Mouse (Mus musculus): ENCODE data around the gene Sik2. TPM values are rescaled to one million over a fixed set of nuclear protein-coding genes. Genes with fewer than 3 reads are reported as not detected.

Gene Sik2
- total and polyA plus RNA-seq, 2 experiments = 6.3 to 8.7 TPM

GRCm38 (mm10) chr9:50868182-50868581 lies 140.7 kb downstream of the Sik2 start:
- no peak for DNase-seq (ENCODE audit: extremely low read depth, low read depth, low spot score)
- Histone ChIP-seq H3K79me2 (ENCODE audit: control insufficient read depth, insufficient read depth, low read length) (no peaks in the 10 kb centered on the region), H3K4me3 (ENCODE audit: insufficient read depth, low read depth, low read length) (no peak overlapping the region), H3K27ac (replicated peaks; ENCODE audit: insufficient read depth, low read depth, low read length) (no peak overlapping the region), H3K36me3 (ENCODE audit: control insufficient read depth, insufficient read depth, low read length) (peaks cover 31% of the 10 kb centered on the region), H3K9ac (ENCODE audit: low read depth, low read length) (no peak overlapping the region), H3K4me1 (ENCODE audit: control insufficient read depth, insufficient read depth, low read length) (no peaks in the 10 kb centered on the region), H3K27me3 (ENCODE audit: control insufficient read depth, insufficient read depth, low read length) (no peaks in the 10 kb centered on the region)
- WGBS = 75% methylated on average over 2 of the region's 2 CpGs
- TF ChIP-seq CTCF (IDR thresholded peaks at IDR 0.05; ENCODE audit: low read depth, low read length) = no peak

- H3K4me3 ChIP-seq (ENCODE audit: insufficient read depth, low read depth, low read length) = no peak overlapping the region
- no peak overlapping the region for H3K9ac ChIP-seq (ENCODE audit: low read depth, low read length)
- WGBS = 95% methylated on average over 6 of the region's 6 CpGs
- no peak overlapping the region for H3K27ac ChIP-seq (replicated peaks; ENCODE audit: insufficient read depth, low read depth, low read length)
- H3K79me2 ChIP-seq (ENCODE audit: control insufficient read depth, insufficient read depth, low read length) = no peaks in the 10 kb centered on the region
- no peaks in the 10 kb centered on the region for H3K4me1 ChIP-seq (ENCODE audit: control insufficient read depth, insufficient read depth, low read length)
- peaks cover 38% of the 10 kb centered on the region for H3K36me3 ChIP-seq (ENCODE audit: control insufficient read depth, insufficient read depth, low read length)
- TF ChIP-seq CTCF (IDR thresholded peaks at IDR 0.05; ENCODE audit: low read depth, low read length) (no peak), POLR2A (IDR thresholded peaks at IDR 0.05; ENCODE audit: extremely low read depth, insufficient read depth, low read length) (no peak)
- H3K27me3 ChIP-seq (ENCODE audit: control insufficient read depth, insufficient read depth, low read length) = no peaks in the 10 kb centered on the region
- DNase-seq (ENCODE audit: extremely low read depth, low read depth, low spot score) = no peak
Observed at GRCm38 (mm10) chr9:50867015-50867414, 141.9 kb downstream of the Sik2 start.

- Histone ChIP-seq H3K4me3 (ENCODE audit: insufficient read depth, low read depth, low read length) (no peak overlapping the region), H3K9ac (ENCODE audit: low read depth, low read length) (no peak overlapping the region), H3K36me3 (ENCODE audit: control insufficient read depth, insufficient read depth, low read length) (peaks cover 38% of the 10 kb centered on the region), H3K4me1 (ENCODE audit: control insufficient read depth, insufficient read depth, low read length) (no peaks in the 10 kb centered on the region), H3K79me2 (ENCODE audit: control insufficient read depth, insufficient read depth, low read length) (no peaks in the 10 kb centered on the region), H3K27me3 (ENCODE audit: control insufficient read depth, insufficient read depth, low read length) (no peaks in the 10 kb centered on the region), H3K27ac (replicated peaks; ENCODE audit: insufficient read depth, low read depth, low read length) (no peak overlapping the region)
- TF ChIP-seq CTCF (IDR thresholded peaks at IDR 0.05; ENCODE audit: low read depth, low read length) (no peak), POLR2A (IDR thresholded peaks at IDR 0.05; ENCODE audit: extremely low read depth, insufficient read depth, low read length) (no peak)
- 78% methylated on average over 8 of the region's 8 CpGs for WGBS
- no peak for DNase-seq (ENCODE audit: extremely low read depth, low read depth, low spot score)
Observed at GRCm38 (mm10) chr9:50865803-50866202, 143.1 kb downstream of the Sik2 start.

- H3K36me3 ChIP-seq (ENCODE audit: control insufficient read depth, insufficient read depth, low read length) = peaks cover 32% of the 10 kb centered on the region
- 90% methylated on average over 5 of the region's 5 CpGs for WGBS
- TF ChIP-seq CTCF (IDR thresholded peaks at IDR 0.05; ENCODE audit: low read depth, low read length) = no peak
Observed at GRCm38 (mm10) chr9:50864877-50865276, 144.0 kb downstream of the Sik2 start.

GRCm38 (mm10) chr9:50863824-50864223 lies 145.0 kb downstream of the Sik2 start:
- H3K36me3 ChIP-seq (ENCODE audit: control insufficient read depth, insufficient read depth, low read length) = peaks cover 31% of the 10 kb centered on the region

More at GRCm38 (mm10) chr9:50864877-50865276, 144.0 kb downstream of the Sik2 start:
- Histone ChIP-seq H3K79me2 (ENCODE audit: control insufficient read depth, insufficient read depth, low read length) (no peaks in the 10 kb centered on the region), H3K4me3 (ENCODE audit: insufficient read depth, low read depth, low read length) (no peak overlapping the region), H3K27ac (replicated peaks; ENCODE audit: insufficient read depth, low read depth, low read length) (no peak overlapping the region), H3K9ac (ENCODE audit: low read depth, low read length) (no peak overlapping the region), H3K27me3 (ENCODE audit: control insufficient read depth, insufficient read depth, low read length) (no peaks in the 10 kb centered on the region), H3K4me1 (ENCODE audit: control insufficient read depth, insufficient read depth, low read length) (no peaks in the 10 kb centered on the region)
- no peak for DNase-seq (ENCODE audit: extremely low read depth, low read depth, low spot score)

GRCm38 (mm10) chr9:50861119-50861839 lies 147.6 kb downstream of the Sik2 start:
- Histone ChIP-seq H3K4me1 (ENCODE audit: control insufficient read depth, insufficient read depth, low read length) (no peaks in the 10 kb centered on the region), H3K36me3 (ENCODE audit: control insufficient read depth, insufficient read depth, low read length) (peaks cover 21% of the 10 kb centered on the region), H3K27ac (replicated peaks; ENCODE audit: insufficient read depth, low read depth, low read length) (no peak overlapping the region), H3K9ac (ENCODE audit: low read depth, low read length) (no peak overlapping the region), H3K4me3 (ENCODE audit: insufficient read depth, low read depth, low read length) (no peak overlapping the region), H3K79me2 (ENCODE audit: control insufficient read depth, insufficient read depth, low read length) (peaks cover 5% of the 10 kb centered on the region; the same call in 1 of the 2 replicates), H3K27me3 (ENCODE audit: control insufficient read depth, insufficient read depth, low read length) (no peaks in the 10 kb centered on the region)
- WGBS = 94% methylated on average over 18 of the region's 18 CpGs
- TF ChIP-seq POLR2A (IDR thresholded peaks at IDR 0.05; ENCODE audit: extremely low read depth, insufficient read depth, low read length) (no peak), CTCF (IDR thresholded peaks at IDR 0.05; ENCODE audit: low read depth, low read length) (no peak)
- no peak for DNase-seq (ENCODE audit: extremely low read depth, low read depth, low spot score)

More at GRCm38 (mm10) chr9:50863824-50864223, 145.0 kb downstream of the Sik2 start:
- H3K27me3 ChIP-seq (ENCODE audit: control insufficient read depth, insufficient read depth, low read length) = no peaks in the 10 kb centered on the region
- WGBS = 80% methylated on average over 4 of the region's 4 CpGs
- TF ChIP-seq POLR2A (IDR thresholded peaks at IDR 0.05; ENCODE audit: extremely low read depth, insufficient read depth, low read length) = no peak
- no peak for TF ChIP-seq CTCF (IDR thresholded peaks at IDR 0.05; ENCODE audit: low read depth, low read length)
- H3K27ac ChIP-seq (replicated peaks; ENCODE audit: insufficient read depth, low read depth, low read length) = no peak overlapping the region
- no peak overlapping the region for H3K9ac ChIP-seq (ENCODE audit: low read depth, low read length)
- DNase-seq (ENCODE audit: extremely low read depth, low read depth, low spot score) = no peak
- no peak overlapping the region for H3K4me3 ChIP-seq (ENCODE audit: insufficient read depth, low read depth, low read length)
- H3K79me2 ChIP-seq (ENCODE audit: control insufficient read depth, insufficient read depth, low read length) = no peaks in the 10 kb centered on the region
- no peaks in the 10 kb centered on the region for H3K4me1 ChIP-seq (ENCODE audit: control insufficient read depth, insufficient read depth, low read length)

Data from liver, adult 2 months (tissue).